Mouse (Mus musculus) liver, postnatal 0 days (tissue): Measurements from ENCODE around the gene Psmd4. TPM values are rescaled to one million over a fixed set of nuclear protein-coding genes. Genes with fewer than 3 reads are reported as not detected.

Source experiments
- ATAC-seq: fragments of 200-750 bp; cut with Nextera tagmentation; 2 replicates; pipeline ENCODE4 v1.8.0; 2017; ENCODE audit warnings: mild to moderate bottlenecking, moderate library complexity
- DNase-seq: peaks from one replicate; pipeline ENCODE4 v3.0.0-alpha.2; 2016
- H3K27ac ChIP-seq: fragments of 300-500 bp; sonication (generic); 2 replicates; pipeline ENCODE4 v1.5.1; 2014; ENCODE audit warnings: antibody characterized with exemption, moderate library complexity, mild to moderate bottlenecking, low read depth
- H3K27me3 ChIP-seq: fragments of 300-500 bp; sonication (generic); 2 replicates; pipeline ENCODE4 v1.6.1; 2014; ENCODE audit warnings: low read length, control low read depth, mixed read lengths; ENCODE audit not compliant: insufficient read depth
- H3K36me3 ChIP-seq: fragments of 300-500 bp; sonication (generic); replicated peaks from 2 replicates; pipeline ENCODE4 v1.6.1; 2014; ENCODE audit warnings: mild to moderate bottlenecking, control low read depth, low read length, moderate library complexity, mixed read lengths; ENCODE audit not compliant: insufficient read depth
- H3K4me1 ChIP-seq: fragments of 300-500 bp; sonication (generic); 2 replicates; pipeline ENCODE4 v1.6.1; 2014; ENCODE audit warnings: antibody characterized with exemption, mild to moderate bottlenecking, control low read depth; ENCODE audit not compliant: insufficient read depth
- H3K4me2 ChIP-seq: fragments of 300-500 bp; sonication (generic); 2 replicates; pipeline ENCODE4 v1.6.1; 2014; ENCODE audit warnings: low read depth, mild to moderate bottlenecking, low read length, moderate library complexity, mixed read lengths
- H3K4me3 ChIP-seq: fragments of 300-500 bp; sonication (generic); 2 replicates; pipeline ENCODE4 v1.5.1; 2014; ENCODE audit warnings: low read depth, low read length
- H3K9ac ChIP-seq: fragments of 300-500 bp; sonication (generic); replicated peaks from 2 replicates; pipeline ENCODE4 v1.6.1; 2014; ENCODE audit warnings: mild to moderate bottlenecking, moderate library complexity
- H3K9me3 ChIP-seq: fragments of 300-500 bp; sonication (generic); 2 replicates; pipeline ENCODE4 v1.6.1; 2016; ENCODE audit warnings: mild to moderate bottlenecking, control low read depth, low read length, mixed read lengths
- CTCF ChIP-seq: sonication (generic); IDR thresholded peaks from 2 replicates; pipeline ENCODE4 v1.5.1; 2016; ENCODE audit warnings: antibody characterized with exemption, low read depth
- EP300 ChIP-seq: IDR thresholded peaks from 2 replicates; pipeline ENCODE4 v1.6.1; 2016; ENCODE audit warnings: antibody characterized with exemption, low read depth, mild to moderate bottlenecking
- WGBS: fragments of 180-500 bp; shearing (Covaris S2); extraction: QIAGEN DNeasy Blood & Tissue Kit; methylation state at CpG from one replicate; pipeline ENCODE4 v1.1.7; 2014; ENCODE audit not compliant: insufficient replicate concordance; 5-methylcytosine and 5-hydroxymethylcytosine counted together
- polyA plus RNA-seq: library from polyadenylated mRNA; unstranded; fragments of >200 nt; fragmentation: Nextera tagmentation; extraction: Ambion mirVana; gene quantifications from 2 replicates; pipeline ENCODE4 v1.2.1, GENCODE M21; 2015

Gene Psmd4
- polyA plus RNA-seq, 1 experiment from 2014 or later: 143 TPM

DNA sequence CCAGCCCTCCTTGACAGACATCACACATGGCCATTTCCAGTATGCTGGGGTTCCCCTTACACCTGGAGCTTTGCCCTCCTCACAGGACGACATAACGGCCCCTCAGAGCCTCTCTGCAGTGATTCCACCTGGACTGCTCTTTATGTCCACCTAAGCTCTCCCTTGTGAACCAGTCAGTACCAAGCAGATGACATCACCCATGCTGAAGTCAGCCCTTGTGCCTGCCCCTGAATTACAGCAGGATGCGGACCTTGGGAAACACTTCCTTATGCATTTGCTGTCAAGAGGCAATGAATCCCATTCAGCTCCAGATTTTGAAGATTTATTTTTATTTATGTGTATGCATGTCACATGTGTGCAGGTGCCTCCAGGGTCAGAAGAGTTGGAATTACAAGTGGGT is 5.5 kb upstream of the Psmd4 start:
- Histone ChIP-seq H3K36me3 (no peaks in the 10 kb centered on the region), H3K4me2 (no peak overlapping the region), H3K27me3 (no peaks in the 10 kb centered on the region), H3K9ac (no peak overlapping the region), H3K9me3 (no peaks in the 10 kb centered on the region), H3K4me1 (peaks cover 2% of the 10 kb centered on the region; the same call in 1 of the 2 replicates), H3K27ac (no peak overlapping the region), H3K4me3 (no peak overlapping the region)
- WGBS: 72% methylated on average over 3 of the region's 3 CpGs
- no peak for TF ChIP-seq CTCF
- no peak for TF ChIP-seq EP300
- ATAC-seq (no peak), DNase-seq (no peak)

- no peak overlapping the region for H3K4me3 ChIP-seq
- no peaks in the 10 kb centered on the region for H3K27me3 ChIP-seq
- WGBS: 49% methylated on average over 11 of the region's 11 CpGs
- peak overlapping the region; percentile 53 for H3K4me2 ChIP-seq
- H3K9me3 ChIP-seq: no peaks in the 10 kb centered on the region
- H3K36me3 ChIP-seq: no peaks in the 10 kb centered on the region
- H3K4me1 ChIP-seq: peaks cover 4% of the 10 kb centered on the region
- H3K9ac ChIP-seq: no peak overlapping the region
- DNase-seq (no peak), ATAC-seq (no peak)
- peak overlapping the region; percentile 57; the same call in 1 of the 2 replicates for H3K27ac ChIP-seq
- TF ChIP-seq EP300: peak; percentile 26; the same call in 1 of the 2 replicates
- TF ChIP-seq CTCF: no peak
Observed at GRCm38 (mm10) chr3:95046462-95047057, 4.1 kb upstream of the Psmd4 start.

DNA sequence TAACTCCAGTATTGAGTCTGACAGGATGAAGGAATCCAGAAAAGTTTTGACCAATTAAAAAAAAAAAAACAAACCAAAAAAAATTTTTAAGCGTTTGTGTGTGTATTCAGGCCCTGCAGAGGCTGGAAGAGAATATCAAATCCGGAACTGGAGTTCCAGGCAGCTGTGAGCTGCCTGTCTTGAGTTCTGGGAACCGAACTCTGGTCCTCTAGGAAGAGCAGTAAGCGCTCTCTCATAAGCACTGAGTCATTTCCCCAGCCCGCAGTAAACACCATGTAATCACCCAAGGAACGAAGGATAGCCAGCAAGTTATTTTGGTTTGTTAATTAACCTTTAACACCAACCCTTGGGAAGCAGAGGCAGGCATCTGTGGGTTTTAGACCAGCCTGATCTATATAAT is 837 bp upstream of the Psmd4 start:
- WGBS: 49% methylated on average over 6 of the region's 6 CpGs
- Histone ChIP-seq H3K9me3 (no peaks in the 10 kb centered on the region), H3K4me1 (peaks cover 9% of the 10 kb centered on the region), H3K4me2 (no peak overlapping the region), H3K4me3 (no peak overlapping the region), H3K27me3 (no peaks in the 10 kb centered on the region), H3K27ac (peak overlapping the region; percentile 53), H3K36me3 (peaks cover 4% of the 10 kb centered on the region; the same call in 1 of the 2 replicates), H3K9ac (no peak overlapping the region)
- no peak for TF ChIP-seq EP300
- TF ChIP-seq CTCF: no peak
- ATAC-seq (no peak), DNase-seq (no peak)

DNA sequence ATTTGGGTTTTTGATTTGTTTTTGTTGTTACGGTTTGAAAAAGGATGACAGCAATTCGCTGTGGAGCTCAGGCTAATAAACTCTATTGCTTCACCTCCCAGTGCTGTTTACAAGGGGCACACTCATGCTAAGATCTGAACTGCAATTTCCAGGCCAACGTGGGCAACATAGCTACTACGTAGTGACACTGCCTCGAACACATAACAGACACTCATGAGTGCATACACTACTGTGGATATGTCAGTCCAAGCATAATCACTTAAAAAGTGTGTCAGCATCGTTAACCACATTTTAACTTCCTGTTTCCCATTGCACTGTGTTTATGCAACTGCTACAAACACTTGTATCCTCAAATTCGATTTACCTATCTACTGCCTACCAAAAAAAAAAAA is 420 bp upstream of the Psmd4 start:
- peak overlapping the region; percentile 83 for H3K4me3 ChIP-seq
- no peak for DNase-seq
- H3K27me3 ChIP-seq: no peaks in the 10 kb centered on the region
- peak; percentile 43 for ATAC-seq
- peaks cover 6% of the 10 kb centered on the region; the same call in 1 of the 2 replicates for H3K36me3 ChIP-seq
- H3K9ac ChIP-seq: peak overlapping the region; percentile 23; the same call in 1 of the 2 replicates
- 8% methylated on average over 7 of the region's 7 CpGs for WGBS
- no peaks in the 10 kb centered on the region for H3K9me3 ChIP-seq
- TF ChIP-seq EP300: no peak
- no peak for TF ChIP-seq CTCF
- H3K4me1 ChIP-seq: peaks cover 9% of the 10 kb centered on the region
- peak overlapping the region; percentile 73 for H3K4me2 ChIP-seq
- H3K27ac ChIP-seq: peak overlapping the region; percentile 76

GRCm38 (mm10) chr3:95041625-95042024 is 789 bp downstream of the Psmd4 start:
- WGBS: 14% methylated on average over 3 of the region's 3 CpGs
- DNase-seq: no peak
- peak overlapping the region; percentile 73 for H3K4me2 ChIP-seq
- ATAC-seq: no peak
- TF ChIP-seq EP300: no peak
- TF ChIP-seq CTCF: no peak
- no peaks in the 10 kb centered on the region for H3K27me3 ChIP-seq
- H3K36me3 ChIP-seq: peaks cover 12% of the 10 kb centered on the region
- H3K9me3 ChIP-seq: no peaks in the 10 kb centered on the region
- peaks cover 9% of the 10 kb centered on the region for H3K4me1 ChIP-seq
- H3K27ac ChIP-seq: peak overlapping the region; percentile 76
- peak overlapping the region; percentile 83 for H3K4me3 ChIP-seq
- peak overlapping the region; percentile 84 for H3K9ac ChIP-seq

DNA sequence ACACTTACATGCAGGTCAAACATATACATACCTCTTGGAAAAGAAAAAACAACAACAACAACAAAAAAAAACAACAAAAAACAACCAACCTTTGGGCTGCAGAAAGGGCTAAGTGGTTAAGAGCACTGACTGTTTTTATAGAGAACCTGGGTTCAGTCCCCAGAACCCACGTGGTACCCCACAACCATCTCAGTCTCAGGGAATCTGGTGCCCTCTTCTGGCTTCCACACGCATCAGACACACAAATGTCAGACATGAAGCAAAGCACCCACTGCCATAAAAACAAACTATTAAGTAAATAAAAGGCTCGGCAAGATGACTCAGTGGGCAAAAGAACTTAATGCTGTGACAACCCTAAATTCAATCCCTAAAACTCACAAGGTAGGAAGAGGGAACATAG is 12.5 kb downstream of the Psmd4 start:
- Histone ChIP-seq H3K27me3 (no peaks in the 10 kb centered on the region), H3K27ac (no peak overlapping the region), H3K4me1 (peaks cover 5% of the 10 kb centered on the region), H3K4me3 (no peak overlapping the region), H3K9ac (no peak overlapping the region), H3K9me3 (no peaks in the 10 kb centered on the region), H3K4me2 (no peak overlapping the region), H3K36me3 (peaks cover 45% of the 10 kb centered on the region)
- DNase-seq (no peak), ATAC-seq (no peak)
- 65% methylated on average over 3 of the region's 3 CpGs for WGBS
- peak; percentile 44 for TF ChIP-seq CTCF
- TF ChIP-seq EP300: no peak
